Mouse (Mus musculus) ES-E14 (cell line): ENCODE measurements at regions not wholly inside any gene's neighbourhood (a gene's known extent, or its start where the extent isn't known, plus 50 kb on each side); places are given as distances from the start of the nearest gene placed in this dataset.

ENCODE experiments used
- CHD2 ChIP-seq: IDR thresholded peaks from 2 replicates; pipeline ENCODE4 v1.6.1; 2014; ENCODE audit warnings: mild to moderate bottlenecking, low read depth, low read length, inconsistent platforms
- HCFC1 ChIP-seq: IDR thresholded peaks from 2 replicates; pipeline ENCODE4 v1.6.1; 2012; ENCODE audit warnings: low read length, inconsistent platforms, borderline replicate concordance; ENCODE audit not compliant: insufficient read depth

DNA sequence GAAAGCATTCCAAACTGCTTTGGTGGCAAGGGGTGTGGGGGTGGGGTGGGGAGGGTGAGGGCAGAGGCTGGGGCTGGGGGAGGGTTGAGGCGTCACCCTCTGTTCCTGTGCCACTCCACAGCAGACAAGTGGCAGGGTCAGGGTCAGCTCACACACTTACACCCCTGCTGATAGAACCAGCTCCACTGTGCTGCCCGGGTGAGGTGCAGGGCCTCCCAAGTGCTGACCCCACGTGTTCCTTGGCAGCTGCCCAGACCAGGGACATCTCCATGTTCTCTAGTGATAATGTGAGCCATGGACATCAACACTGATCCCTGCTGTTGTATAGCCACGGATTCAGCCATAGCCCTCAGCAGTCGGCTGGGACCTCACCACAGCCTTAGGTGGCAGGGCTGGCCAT lies 1652.3 kb upstream of the Gm7489 start:
- TF ChIP-seq HCFC1 (no peak), CHD2 (no peak)
